Mouse (Mus musculus): Measurements from ENCODE around the gene Usp7. TPM values are rescaled to one million over a fixed set of nuclear protein-coding genes. Genes with fewer than 3 reads are reported as not detected.

Gene Usp7
- polyA plus RNA-seq, 1 experiment = 26.2 TPM

DNA sequence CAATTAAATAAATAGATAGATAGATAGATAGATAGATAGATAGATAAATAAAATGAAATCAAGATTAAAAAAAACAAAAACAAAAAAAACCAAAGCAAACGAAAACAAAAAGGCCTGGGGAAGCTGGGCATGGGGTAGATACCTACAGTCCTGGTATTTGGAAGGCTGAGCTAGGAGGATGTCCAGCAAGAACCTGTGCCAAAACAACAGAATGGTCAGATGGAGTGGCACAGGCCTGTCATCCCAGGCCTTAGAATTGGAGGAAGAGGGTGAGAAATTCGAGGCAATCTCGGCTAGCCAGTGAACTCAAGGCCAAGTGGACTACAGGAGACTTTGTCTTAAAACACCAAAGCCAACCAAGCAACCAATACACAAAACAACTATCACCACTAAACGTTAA, 25.8 kb upstream of the Usp7 start:
- no peaks in the 10 kb centered on the region for H3K36me3 ChIP-seq (ENCODE audit: control insufficient read depth, insufficient read depth, low read length)
- no peak for TF ChIP-seq CTCF (conservative IDR thresholded peaks at IDR 0.05; ENCODE audit: insufficient read depth, insufficient read length, low read depth, low read length)
- no peak for TF ChIP-seq POLR2A (IDR thresholded peaks at IDR 0.05; ENCODE audit: low read depth, low read length)
- no peaks in the 10 kb centered on the region for H3K4me1 ChIP-seq (ENCODE audit: control insufficient read depth, insufficient read depth, low read length)
- no peak overlapping the region for H3K27ac ChIP-seq (ENCODE audit: insufficient read depth, low read depth, low read length)
- 79% methylated on average over 4 of the region's 4 CpGs for WGBS
- H3K4me3 ChIP-seq (ENCODE audit: insufficient read depth, low read depth, low read length) = no peak overlapping the region
- DNase-seq = no peak
- H3K27me3 ChIP-seq (replicated peaks; ENCODE audit: control insufficient read depth, insufficient read depth, low read length) = no peaks in the 10 kb centered on the region

DNA sequence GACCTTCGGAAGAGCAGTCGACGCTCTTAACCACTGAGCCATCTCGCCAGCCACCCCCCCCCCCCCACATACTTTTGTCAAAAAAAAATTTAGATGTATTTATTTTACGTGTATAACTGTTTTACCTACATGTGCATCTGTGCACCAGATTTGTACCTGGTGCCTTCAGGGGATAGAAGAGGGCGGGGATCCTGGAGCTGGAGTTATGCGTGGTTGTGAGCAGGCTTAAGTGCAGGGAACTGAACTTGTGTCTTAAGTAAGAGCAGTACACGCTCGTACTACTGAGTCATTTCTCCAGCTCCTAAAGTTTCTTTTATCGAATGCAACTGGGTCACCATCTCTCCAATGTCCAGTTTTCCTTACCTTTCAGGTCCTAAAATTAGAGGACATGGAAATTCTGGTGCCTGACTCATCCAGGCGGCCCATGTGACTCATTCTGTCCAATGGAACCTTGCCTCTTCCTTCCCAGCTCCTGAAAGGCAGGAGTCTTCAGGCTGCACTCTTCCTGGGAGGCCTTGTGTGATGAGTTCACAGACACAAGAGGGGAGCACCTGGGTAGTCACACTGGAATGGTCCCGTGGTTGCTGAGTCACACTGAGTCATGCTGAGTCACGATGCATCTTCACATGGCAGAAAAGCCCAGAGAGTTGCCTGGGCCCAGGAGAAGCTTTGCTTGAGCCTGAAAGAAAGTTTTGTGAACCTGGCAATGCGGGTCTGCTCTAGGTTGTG, 18.5 kb upstream of the Usp7 start:
- H3K36me3 ChIP-seq (ENCODE audit: control insufficient read depth, insufficient read depth, low read length) = no peaks in the 10 kb centered on the region
- TF ChIP-seq CTCF (conservative IDR thresholded peaks at IDR 0.05; ENCODE audit: insufficient read depth, insufficient read length, low read depth, low read length) = no peak
- TF ChIP-seq POLR2A (IDR thresholded peaks at IDR 0.05; ENCODE audit: low read depth, low read length) = no peak
- no peaks in the 10 kb centered on the region for H3K4me1 ChIP-seq (ENCODE audit: control insufficient read depth, insufficient read depth, low read length)
- no peaks in the 10 kb centered on the region for H3K27me3 ChIP-seq (replicated peaks; ENCODE audit: control insufficient read depth, insufficient read depth, low read length)
- 90% methylated on average over 14 of the region's 14 CpGs for WGBS
- DNase-seq = no peak
- H3K4me3 ChIP-seq (ENCODE audit: insufficient read depth, low read depth, low read length) = no peak overlapping the region
- H3K27ac ChIP-seq (ENCODE audit: insufficient read depth, low read depth, low read length) = no peak overlapping the region

DNA sequence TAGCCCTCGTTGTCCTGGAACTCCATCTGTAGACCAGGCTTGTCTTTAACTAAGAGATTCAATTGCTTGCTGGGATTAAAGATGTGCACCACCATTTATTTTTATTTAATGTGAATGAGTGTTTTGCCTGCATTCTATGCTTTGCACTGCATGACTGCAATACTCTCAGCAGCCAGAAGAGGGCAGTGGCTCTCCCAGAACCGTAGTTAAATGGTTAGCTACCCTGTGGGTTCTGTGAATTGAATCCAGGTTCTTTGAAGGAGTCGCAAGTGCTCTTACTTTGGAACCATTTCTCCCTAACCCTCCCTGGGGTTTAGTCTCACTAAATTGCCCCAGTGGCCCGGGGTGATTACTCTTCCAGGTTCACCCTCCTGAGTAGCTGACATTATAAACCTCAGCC, 14.6 kb upstream of the Usp7 start:
- no peak overlapping the region for H3K27ac ChIP-seq (ENCODE audit: insufficient read depth, low read depth, low read length)
- TF ChIP-seq POLR2A (IDR thresholded peaks at IDR 0.05; ENCODE audit: low read depth, low read length) (no peak), CTCF (conservative IDR thresholded peaks at IDR 0.05; ENCODE audit: insufficient read depth, insufficient read length, low read depth, low read length) (peak; percentile 86)
- no peaks in the 10 kb centered on the region for H3K4me1 ChIP-seq (ENCODE audit: control insufficient read depth, insufficient read depth, low read length)
- peak; percentile 40 for DNase-seq
- H3K27me3 ChIP-seq (replicated peaks; ENCODE audit: control insufficient read depth, insufficient read depth, low read length) = no peaks in the 10 kb centered on the region
- 21% methylated on average over 4 of the region's 4 CpGs for WGBS
- H3K4me3 ChIP-seq (ENCODE audit: insufficient read depth, low read depth, low read length) = no peak overlapping the region
- H3K36me3 ChIP-seq (ENCODE audit: control insufficient read depth, insufficient read depth, low read length) = no peaks in the 10 kb centered on the region

DNA sequence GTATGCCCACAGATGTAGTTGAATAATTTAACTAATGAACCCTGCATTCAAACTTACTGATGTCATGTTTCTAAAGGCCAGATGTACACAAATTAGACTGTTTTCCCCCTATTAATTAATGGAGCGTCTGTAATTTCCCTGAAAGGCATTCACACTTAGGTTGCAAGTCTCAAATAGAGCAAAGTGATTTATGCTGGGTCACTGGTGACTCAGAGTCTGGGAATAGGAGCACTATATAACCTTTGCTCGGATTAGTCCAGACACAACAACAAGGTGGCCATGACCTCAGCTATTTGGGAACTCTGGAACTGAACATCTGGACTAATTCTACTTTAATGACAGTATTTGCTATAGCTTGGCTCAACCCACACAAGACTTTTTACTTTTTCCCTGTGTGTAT, 3.8 kb upstream of the Usp7 start:
- DNase-seq = no peak
- H3K27ac ChIP-seq (ENCODE audit: insufficient read depth, low read depth, low read length) = no peak overlapping the region
- H3K36me3 ChIP-seq (ENCODE audit: control insufficient read depth, insufficient read depth, low read length) = no peaks in the 10 kb centered on the region
- no peak for TF ChIP-seq POLR2A (IDR thresholded peaks at IDR 0.05; ENCODE audit: low read depth, low read length)
- no peak for TF ChIP-seq CTCF (conservative IDR thresholded peaks at IDR 0.05; ENCODE audit: insufficient read depth, insufficient read length, low read depth, low read length)
- H3K27me3 ChIP-seq (replicated peaks; ENCODE audit: control insufficient read depth, insufficient read depth, low read length) = no peaks in the 10 kb centered on the region
- H3K4me1 ChIP-seq (ENCODE audit: control insufficient read depth, insufficient read depth, low read length) = no peaks in the 10 kb centered on the region
- 40% methylated on average over 2 of the region's 2 CpGs for WGBS
- no peak overlapping the region for H3K4me3 ChIP-seq (ENCODE audit: insufficient read depth, low read depth, low read length)

DNA sequence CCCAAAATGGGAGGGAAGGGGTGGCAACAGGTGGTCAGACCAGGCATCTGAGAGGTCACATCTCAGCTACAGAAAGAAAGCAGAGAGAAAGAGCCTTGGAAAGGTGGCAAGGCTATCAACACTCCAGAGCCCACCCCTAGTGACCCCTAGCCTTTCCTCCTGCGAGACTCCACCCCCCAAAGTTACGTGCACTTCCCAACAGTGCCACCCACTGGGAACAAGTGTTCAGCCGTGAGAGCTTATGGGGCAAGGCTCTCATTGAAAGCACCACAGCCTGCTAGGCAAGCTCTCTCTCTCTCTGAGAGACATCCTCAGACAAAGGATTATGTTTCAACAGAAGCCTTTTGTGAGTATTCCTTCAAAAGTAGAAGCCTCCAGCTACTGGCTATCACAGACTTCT, 2.8 kb upstream of the Usp7 start:
- WGBS = 9% methylated on average over 3 of the region's 3 CpGs
- peak; percentile 29; the same call in 1 of the 2 replicates for TF ChIP-seq CTCF (conservative IDR thresholded peaks at IDR 0.05; ENCODE audit: insufficient read depth, insufficient read length, low read depth, low read length)
- TF ChIP-seq POLR2A (IDR thresholded peaks at IDR 0.05; ENCODE audit: low read depth, low read length) = no peak
- H3K4me1 ChIP-seq (ENCODE audit: control insufficient read depth, insufficient read depth, low read length) = no peaks in the 10 kb centered on the region

GRCm38 (mm10) chr16:8790886-8791285, 1.2 kb downstream of the Usp7 start:
- no peak for DNase-seq
- no peaks in the 10 kb centered on the region for H3K27me3 ChIP-seq (replicated peaks; ENCODE audit: control insufficient read depth, insufficient read depth, low read length)
- 76% methylated on average over 4 of the region's 4 CpGs for WGBS

More for the DNA sequence above, 2.8 kb upstream of the Usp7 start:
- Histone ChIP-seq H3K27me3 (replicated peaks; ENCODE audit: control insufficient read depth, insufficient read depth, low read length) (no peaks in the 10 kb centered on the region), H3K4me3 (ENCODE audit: insufficient read depth, low read depth, low read length) (no peak overlapping the region), H3K36me3 (ENCODE audit: control insufficient read depth, insufficient read depth, low read length) (no peaks in the 10 kb centered on the region), H3K27ac (ENCODE audit: insufficient read depth, low read depth, low read length) (no peak overlapping the region)
- no peak for DNase-seq

DNA sequence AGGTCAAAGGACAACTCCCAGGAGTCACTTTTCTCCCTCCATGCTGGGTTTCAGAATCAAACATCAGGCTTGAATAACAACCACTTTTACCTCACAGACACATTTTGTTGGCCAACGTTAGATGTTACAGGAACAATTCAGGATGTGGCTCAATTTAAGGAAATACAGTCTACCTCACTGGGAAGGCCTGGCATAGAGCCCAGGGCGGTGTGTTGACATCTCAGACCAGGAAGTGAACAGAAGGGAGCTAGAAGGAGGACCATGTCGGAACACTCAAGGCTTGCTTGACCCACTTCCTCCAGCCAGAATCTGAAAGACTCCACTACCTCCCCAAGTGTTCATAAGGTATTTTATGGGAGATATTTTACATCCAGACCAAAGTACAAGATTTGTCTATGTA, 7.4 kb downstream of the Usp7 start:
- Histone ChIP-seq H3K4me3 (ENCODE audit: insufficient read depth, low read depth, low read length) (no peak overlapping the region), H3K4me1 (ENCODE audit: control insufficient read depth, insufficient read depth, low read length) (no peaks in the 10 kb centered on the region), H3K36me3 (ENCODE audit: control insufficient read depth, insufficient read depth, low read length) (no peaks in the 10 kb centered on the region), H3K27me3 (replicated peaks; ENCODE audit: control insufficient read depth, insufficient read depth, low read length) (no peaks in the 10 kb centered on the region), H3K27ac (ENCODE audit: insufficient read depth, low read depth, low read length) (no peak overlapping the region)
- WGBS = 49% methylated on average over 3 of the region's 3 CpGs
- peak; percentile 72 for DNase-seq
- TF ChIP-seq POLR2A (IDR thresholded peaks at IDR 0.05; ENCODE audit: low read depth, low read length) = no peak
- TF ChIP-seq CTCF (conservative IDR thresholded peaks at IDR 0.05; ENCODE audit: insufficient read depth, insufficient read length, low read depth, low read length) = no peak

More at GRCm38 (mm10) chr16:8790886-8791285, 1.2 kb downstream of the Usp7 start:
- H3K4me1 ChIP-seq (ENCODE audit: control insufficient read depth, insufficient read depth, low read length) = no peaks in the 10 kb centered on the region
- TF ChIP-seq POLR2A (IDR thresholded peaks at IDR 0.05; ENCODE audit: low read depth, low read length) = no peak
- TF ChIP-seq CTCF (conservative IDR thresholded peaks at IDR 0.05; ENCODE audit: insufficient read depth, insufficient read length, low read depth, low read length) = no peak
- no peak overlapping the region for H3K27ac ChIP-seq (ENCODE audit: insufficient read depth, low read depth, low read length)
- no peak overlapping the region for H3K4me3 ChIP-seq (ENCODE audit: insufficient read depth, low read depth, low read length)
- no peaks in the 10 kb centered on the region for H3K36me3 ChIP-seq (ENCODE audit: control insufficient read depth, insufficient read depth, low read length)
